Mouse (Mus musculus): ENCODE measurements at regions not wholly inside any gene's neighbourhood (a gene's known extent, or its start where the extent isn't known, plus 50 kb on each side); places are given as distances from the start of the nearest gene placed in this dataset.

- Histone ChIP-seq H3K27me3 (ENCODE audit: control insufficient read depth, insufficient read depth, low read length) (no peaks in the 10 kb centered on the region), H3K9ac (replicated peaks; ENCODE audit: low read depth, low read length) (no peak overlapping the region), H3K4me2 (ENCODE audit: low read depth, low read length) (no peak overlapping the region), H3K9me3 (ENCODE audit: control insufficient read depth, low read length) (no peaks in the 10 kb centered on the region), H3K4me3 (ENCODE audit: low read depth, low read length) (no peak overlapping the region), H3K36me3 (ENCODE audit: control insufficient read depth, insufficient read depth, low read length) (no peaks in the 10 kb centered on the region), H3K4me1 (ENCODE audit: control insufficient read depth, insufficient read depth, low read length) (no peaks in the 10 kb centered on the region), H3K27ac (ENCODE audit: low read depth, low read length) (no peak overlapping the region)
- no peak for ATAC-seq (ENCODE audit: low read depth)
- 63% methylated on average over 1 of the region's 1 CpGs for WGBS
These were observed 564.3 kb upstream of the 4931417E11Rik start for GRCm38 (mm10) chr6:74033811-74034210.

DNA sequence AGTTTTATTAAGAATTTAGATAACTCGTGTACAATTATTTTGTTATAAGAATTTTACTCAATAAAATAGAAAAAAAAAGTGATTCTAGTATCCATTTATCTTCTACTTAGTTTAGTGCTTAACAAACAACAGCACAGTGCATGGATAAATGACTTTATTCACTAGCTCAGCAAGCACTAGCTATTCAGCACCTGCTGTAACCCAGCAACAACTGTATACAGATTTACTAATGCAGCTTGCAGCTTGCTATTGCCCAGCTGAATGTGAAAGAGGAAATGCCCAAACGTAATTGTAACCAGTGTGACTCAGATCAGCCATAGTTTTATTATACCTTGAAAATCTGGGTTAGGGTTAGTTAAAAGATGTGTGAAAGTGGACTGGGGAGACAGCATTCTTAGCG, 547.6 kb upstream of the 4931417E11Rik start:
- H3K36me3 ChIP-seq (ENCODE audit: control insufficient read depth, insufficient read depth, low read length) = no peaks in the 10 kb centered on the region
- H3K27me3 ChIP-seq (ENCODE audit: control insufficient read depth, insufficient read depth, low read length) = no peaks in the 10 kb centered on the region

GRCm38 (mm10) chr6:73981742-73982141, 512.3 kb upstream of the 4931417E11Rik start:
- no peaks in the 10 kb centered on the region for H3K36me3 ChIP-seq (ENCODE audit: control insufficient read depth, insufficient read depth, low read length)

More for the DNA sequence above, 547.6 kb upstream of the 4931417E11Rik start:
- Histone ChIP-seq H3K27ac (ENCODE audit: low read depth, low read length) (no peak overlapping the region), H3K4me2 (ENCODE audit: low read depth, low read length) (no peak overlapping the region), H3K9me3 (ENCODE audit: control insufficient read depth, low read length) (no peaks in the 10 kb centered on the region), H3K9ac (replicated peaks; ENCODE audit: low read depth, low read length) (no peak overlapping the region), H3K4me1 (ENCODE audit: control insufficient read depth, insufficient read depth, low read length) (no peaks in the 10 kb centered on the region), H3K4me3 (ENCODE audit: low read depth, low read length) (no peak overlapping the region)
- 45% methylated on average over 3 of the region's 3 CpGs for WGBS
- no peak; the same call in 1 of the 2 replicates for ATAC-seq (ENCODE audit: low read depth)

GRCm38 (mm10) chr6:73949934-73950293, 480.4 kb upstream of the 4931417E11Rik start:
- ATAC-seq (ENCODE audit: low read depth) = peak; percentile 81; the same call in 1 of the 2 replicates

More at GRCm38 (mm10) chr6:73981742-73982141, 512.3 kb upstream of the 4931417E11Rik start:
- no peak overlapping the region for H3K4me2 ChIP-seq (ENCODE audit: low read depth, low read length)
- no peaks in the 10 kb centered on the region for H3K27me3 ChIP-seq (ENCODE audit: control insufficient read depth, insufficient read depth, low read length)
- H3K9me3 ChIP-seq (ENCODE audit: control insufficient read depth, low read length) = no peaks in the 10 kb centered on the region
- WGBS = 91% methylated on average over 4 of the region's 4 CpGs
- no peaks in the 10 kb centered on the region for H3K4me1 ChIP-seq (ENCODE audit: control insufficient read depth, insufficient read depth, low read length)
- no peak overlapping the region for H3K9ac ChIP-seq (replicated peaks; ENCODE audit: low read depth, low read length)
- no peak for ATAC-seq (ENCODE audit: low read depth)
- H3K4me3 ChIP-seq (ENCODE audit: low read depth, low read length) = no peak overlapping the region
- no peak overlapping the region for H3K27ac ChIP-seq (ENCODE audit: low read depth, low read length)

GRCm38 (mm10) chr6:73949121-73949933, 479.9 kb upstream of the 4931417E11Rik start:
- Histone ChIP-seq H3K36me3 (ENCODE audit: control insufficient read depth, insufficient read depth, low read length) (no peaks in the 10 kb centered on the region), H3K9ac (replicated peaks; ENCODE audit: low read depth, low read length) (no peak overlapping the region), H3K4me2 (ENCODE audit: low read depth, low read length) (no peak overlapping the region), H3K27me3 (ENCODE audit: control insufficient read depth, insufficient read depth, low read length) (no peaks in the 10 kb centered on the region), H3K27ac (ENCODE audit: low read depth, low read length) (no peak overlapping the region), H3K9me3 (ENCODE audit: control insufficient read depth, low read length) (no peaks in the 10 kb centered on the region), H3K4me1 (ENCODE audit: control insufficient read depth, insufficient read depth, low read length) (0 out of 2 replicates have a peak, but pooled peaks cover 4% of the 10 kb centered on the region), H3K4me3 (ENCODE audit: low read depth, low read length) (no peak overlapping the region)
- ATAC-seq (ENCODE audit: low read depth) = peak; percentile 71; the same call in 1 of the 2 replicates
- whole genome bisulfite sequencing = 43% methylated on average over 5 of the region's 5 CpGs

More at GRCm38 (mm10) chr6:73949934-73950293, 480.4 kb upstream of the 4931417E11Rik start:
- Histone ChIP-seq H3K4me2 (ENCODE audit: low read depth, low read length) (no peak overlapping the region), H3K4me3 (ENCODE audit: low read depth, low read length) (no peak overlapping the region), H3K27ac (ENCODE audit: low read depth, low read length) (no peak overlapping the region), H3K36me3 (ENCODE audit: control insufficient read depth, insufficient read depth, low read length) (no peaks in the 10 kb centered on the region), H3K27me3 (ENCODE audit: control insufficient read depth, insufficient read depth, low read length) (no peaks in the 10 kb centered on the region), H3K9ac (replicated peaks; ENCODE audit: low read depth, low read length) (no peak overlapping the region), H3K4me1 (ENCODE audit: control insufficient read depth, insufficient read depth, low read length) (0 out of 2 replicates have a peak, but pooled peaks cover 4% of the 10 kb centered on the region), H3K9me3 (ENCODE audit: control insufficient read depth, low read length) (no peaks in the 10 kb centered on the region)

DNA sequence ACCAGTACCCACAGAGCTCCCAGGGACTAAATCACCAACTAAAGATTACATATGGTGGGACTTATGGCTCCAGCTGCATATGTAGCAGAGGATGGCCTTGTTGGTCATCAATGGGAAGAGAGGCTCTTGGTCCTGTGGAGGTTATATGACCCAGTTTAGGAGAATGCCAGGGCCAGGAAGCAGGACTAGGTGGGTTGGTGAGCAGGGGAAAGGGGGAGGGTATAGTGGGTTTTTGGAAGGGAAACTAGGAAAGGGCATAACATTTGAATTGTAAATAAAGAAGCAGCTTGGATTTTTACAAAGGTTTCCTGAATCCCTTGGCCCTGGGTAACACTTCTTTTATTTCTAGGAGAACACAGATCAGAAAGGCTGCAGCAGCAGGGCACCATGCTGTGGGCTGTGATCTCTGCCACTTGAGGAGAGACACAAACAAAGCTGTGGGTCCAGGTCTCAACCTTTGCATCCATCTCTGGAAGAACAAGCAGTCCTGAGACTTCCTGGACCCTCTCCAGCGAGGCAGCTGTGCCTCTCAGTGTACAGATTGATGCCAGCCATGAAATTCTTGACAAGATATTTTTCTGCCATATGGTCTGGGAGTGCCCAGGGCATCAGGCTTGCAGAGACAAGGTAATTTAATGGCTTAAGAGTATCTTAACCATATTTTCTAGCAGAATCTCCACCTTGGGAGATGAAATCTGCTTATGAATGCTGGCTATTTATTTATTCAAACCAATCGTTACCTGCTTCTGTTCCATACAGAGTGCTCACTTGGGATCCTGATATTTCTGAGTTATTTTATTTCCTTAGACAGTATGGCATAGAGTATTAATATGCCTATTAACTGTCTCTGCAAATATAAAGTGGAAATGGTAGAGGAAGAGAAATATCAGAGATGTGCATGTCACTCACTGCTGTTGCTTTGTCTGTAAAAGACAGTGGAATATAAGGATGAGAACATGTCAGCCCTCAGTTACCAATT, 444.2 kb upstream of the 4931417E11Rik start:
- ATAC-seq (ENCODE audit: low read depth) = peak; percentile 89
- no peaks in the 10 kb centered on the region for H3K4me1 ChIP-seq (ENCODE audit: control insufficient read depth, insufficient read depth, low read length)
- H3K4me2 ChIP-seq (ENCODE audit: low read depth, low read length) = no peak overlapping the region
- H3K9me3 ChIP-seq (ENCODE audit: control insufficient read depth, low read length) = no peaks in the 10 kb centered on the region
- no peaks in the 10 kb centered on the region for H3K27me3 ChIP-seq (ENCODE audit: control insufficient read depth, insufficient read depth, low read length)
- WGBS = 31% methylated on average over 2 of the region's 2 CpGs
- H3K36me3 ChIP-seq (ENCODE audit: control insufficient read depth, insufficient read depth, low read length) = no peaks in the 10 kb centered on the region
- H3K4me3 ChIP-seq (ENCODE audit: low read depth, low read length) = no peak overlapping the region
- peak overlapping the region; percentile 22; the same call in 1 of the 2 replicates for H3K27ac ChIP-seq (ENCODE audit: low read depth, low read length)
- no peak overlapping the region for H3K9ac ChIP-seq (replicated peaks; ENCODE audit: low read depth, low read length)

GRCm38 (mm10) chr6:73889144-73889795, 419.8 kb upstream of the 4931417E11Rik start:
- H3K4me3 ChIP-seq (ENCODE audit: low read depth, low read length) = no peak overlapping the region
- 50% methylated on average over 1 of the region's 1 CpGs for WGBS
- peak; percentile 69; the same call in 1 of the 2 replicates for ATAC-seq (ENCODE audit: low read depth)

DNA sequence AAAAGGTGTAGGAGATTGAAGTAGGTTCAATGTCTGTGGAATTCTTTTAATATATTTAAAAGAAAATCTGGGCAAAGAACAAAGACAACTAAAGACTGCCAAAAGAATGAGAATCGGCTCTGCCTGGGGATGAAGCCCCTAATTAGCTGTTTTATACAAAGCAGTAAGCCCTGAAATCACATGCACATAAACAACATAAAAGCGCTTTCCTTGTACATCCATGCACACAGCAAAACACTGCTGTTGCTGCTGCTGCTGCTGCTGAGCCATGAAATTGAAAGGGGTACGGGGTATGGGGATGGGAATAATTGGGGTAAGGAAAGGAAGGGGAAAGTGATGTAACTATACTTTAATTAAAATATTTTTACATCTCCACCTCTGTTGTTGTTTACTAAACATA, 409.2 kb upstream of the 4931417E11Rik start:
- Histone ChIP-seq H3K4me3 (ENCODE audit: low read depth, low read length) (no peak overlapping the region), H3K4me1 (ENCODE audit: control insufficient read depth, insufficient read depth, low read length) (no peaks in the 10 kb centered on the region), H3K36me3 (ENCODE audit: control insufficient read depth, insufficient read depth, low read length) (no peaks in the 10 kb centered on the region), H3K9ac (replicated peaks; ENCODE audit: low read depth, low read length) (no peak overlapping the region), H3K27ac (ENCODE audit: low read depth, low read length) (no peak overlapping the region), H3K27me3 (ENCODE audit: control insufficient read depth, insufficient read depth, low read length) (no peaks in the 10 kb centered on the region), H3K4me2 (ENCODE audit: low read depth, low read length) (no peak overlapping the region), H3K9me3 (ENCODE audit: control insufficient read depth, low read length) (no peaks in the 10 kb centered on the region)
- ATAC-seq (ENCODE audit: low read depth) = no peak
- WGBS = 75% methylated on average over 3 of the region's 3 CpGs

More at GRCm38 (mm10) chr6:73889144-73889795, 419.8 kb upstream of the 4931417E11Rik start:
- H3K27me3 ChIP-seq (ENCODE audit: control insufficient read depth, insufficient read depth, low read length) = no peaks in the 10 kb centered on the region
- no peaks in the 10 kb centered on the region for H3K4me1 ChIP-seq (ENCODE audit: control insufficient read depth, insufficient read depth, low read length)
- H3K36me3 ChIP-seq (ENCODE audit: control insufficient read depth, insufficient read depth, low read length) = no peaks in the 10 kb centered on the region
- H3K9ac ChIP-seq (replicated peaks; ENCODE audit: low read depth, low read length) = no peak overlapping the region
- no peak overlapping the region for H3K4me2 ChIP-seq (ENCODE audit: low read depth, low read length)
- no peak overlapping the region for H3K27ac ChIP-seq (ENCODE audit: low read depth, low read length)
- H3K9me3 ChIP-seq (ENCODE audit: control insufficient read depth, low read length) = no peaks in the 10 kb centered on the region

Data from neural tube, embryonic 14.5 days (tissue).